Mouse (Mus musculus) cerebellum, postnatal 10 days (tissue): ENCODE results near the gene Nrp1.

ENCODE experiments used
- DNase-seq, 2 experiments: peaks; one replicate each; pipeline ENCODE4 v3.0.0; 2021; ENCODE audit warnings: mixed read lengths in 2 of 2

Gene Nrp1

DNA sequence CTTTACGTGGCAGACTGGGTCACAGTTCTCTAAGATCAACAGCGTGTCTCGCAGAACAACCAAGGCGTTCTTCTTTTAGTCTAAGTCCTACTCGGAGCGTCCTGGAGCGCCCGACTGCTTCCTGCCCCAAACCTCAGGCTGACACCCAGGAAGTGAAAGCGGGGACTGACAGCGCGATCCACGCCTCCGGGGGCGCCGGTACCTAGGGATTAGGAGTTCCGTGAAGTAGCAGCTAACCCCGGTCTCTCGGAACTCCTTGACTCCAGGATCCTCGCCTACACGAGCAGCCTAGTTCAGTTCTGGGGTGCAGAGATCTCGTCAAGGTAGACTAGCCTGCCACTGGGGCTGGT is at the start of gene Nrp1:
TSS of gene Nrp1 (plus strand) at position 199 of the 350 bp plus-strand sequence.
- peak; percentile 47 to 53 for DNase-seq

DNA sequence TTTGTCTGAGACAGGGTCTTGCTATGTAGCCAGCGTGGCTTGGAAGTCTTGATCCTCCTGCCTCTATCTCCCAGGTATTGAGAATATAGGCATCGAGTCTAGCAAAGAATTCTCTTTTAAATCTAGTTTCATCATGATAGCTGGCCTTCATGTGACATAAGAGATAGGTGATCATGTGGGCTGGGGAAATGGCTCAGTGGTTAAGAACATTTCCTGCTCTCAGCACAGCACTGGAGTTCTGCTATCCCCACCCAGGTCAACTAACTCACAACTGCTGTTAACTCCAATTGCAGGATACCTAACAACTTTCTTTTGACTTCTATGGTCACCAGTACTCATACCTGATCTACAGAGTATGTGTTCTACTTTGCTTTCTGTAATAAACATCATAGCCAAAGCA is 37.6 kb upstream of the Nrp1 start:
- no peak for DNase-seq

GRCm38 (mm10) chr8:128327281-128327680 is 31.1 kb upstream of the Nrp1 start:
- DNase-seq, result no peak

GRCm38 (mm10) chr8:128327922-128328321 is 30.5 kb upstream of the Nrp1 start:
- no peak for DNase-seq

- no peak for DNase-seq
These were observed 28.9 kb upstream of the Nrp1 start for GRCm38 (mm10) chr8:128329502-128329901.

DNA sequence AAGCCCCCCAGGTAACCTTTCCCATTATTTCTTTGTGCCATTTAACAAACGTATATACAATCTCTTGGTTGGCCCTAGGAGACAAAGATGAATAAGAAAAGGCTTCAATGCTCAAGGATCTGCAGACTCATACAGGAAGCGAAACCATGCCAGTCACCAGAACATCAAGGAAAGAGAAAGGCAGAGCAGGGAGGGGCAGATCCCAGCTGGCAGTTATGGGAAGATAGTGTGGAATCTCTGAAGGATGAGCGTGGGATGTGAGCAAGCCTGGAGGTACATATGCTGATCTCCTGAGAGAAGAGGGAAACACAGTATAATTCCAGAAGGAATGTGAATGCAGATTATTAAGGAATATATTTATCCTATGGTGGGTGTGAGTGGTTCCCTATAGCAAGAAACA is 22.4 kb upstream of the Nrp1 start:
- DNase-seq, result no peak

GRCm38 (mm10) chr8:128338951-128339350 is 19.5 kb upstream of the Nrp1 start:
- DNase-seq, result no peak

DNA sequence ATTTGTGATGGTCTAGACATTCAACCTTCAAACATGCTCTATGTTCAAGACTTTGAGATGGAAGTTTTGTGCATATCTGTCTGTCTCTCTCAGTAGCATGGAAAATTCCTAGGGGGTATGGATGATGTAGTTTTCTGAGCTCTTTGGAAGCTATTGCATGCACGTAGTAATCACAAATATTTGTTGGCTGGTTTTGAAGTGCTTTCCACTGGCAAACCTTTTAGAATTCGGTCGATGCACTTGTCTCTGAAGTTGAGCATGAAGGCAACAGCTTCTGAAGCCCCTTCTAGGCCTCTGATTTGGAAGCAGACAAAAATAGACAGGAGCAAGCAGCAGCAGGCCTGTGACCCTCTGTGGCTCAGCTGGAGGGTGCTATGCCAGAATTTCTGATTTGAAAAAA is 18.9 kb upstream of the Nrp1 start:
- no peak for DNase-seq

- DNase-seq, result peak in 1 of 2 experiments; percentile 28
These were observed 8.0 kb upstream of the Nrp1 start for GRCm38 (mm10) chr8:128350405-128350804.

GRCm38 (mm10) chr8:128351211-128351610 is 7.2 kb upstream of the Nrp1 start:
- no peak for DNase-seq

- DNase-seq, result peak in 1 of 2 experiments; percentile 10
These were observed 5.6 kb upstream of the Nrp1 start for GRCm38 (mm10) chr8:128352821-128353220.

- peak; percentile 22 to 25 for DNase-seq
These were observed 4.4 kb upstream of the Nrp1 start for GRCm38 (mm10) chr8:128353999-128354398.

- no peak for DNase-seq
These were observed 3.3 kb upstream of the Nrp1 start for GRCm38 (mm10) chr8:128355091-128355490.

- DNase-seq, result peak in 1 of 2 experiments; percentile 10
These were observed 2.2 kb upstream of the Nrp1 start for GRCm38 (mm10) chr8:128356170-128356569.

GRCm38 (mm10) chr8:128356796-128357539 is 1.4 kb upstream of the Nrp1 start:
- peak; percentile 82 to 87 for DNase-seq

DNA sequence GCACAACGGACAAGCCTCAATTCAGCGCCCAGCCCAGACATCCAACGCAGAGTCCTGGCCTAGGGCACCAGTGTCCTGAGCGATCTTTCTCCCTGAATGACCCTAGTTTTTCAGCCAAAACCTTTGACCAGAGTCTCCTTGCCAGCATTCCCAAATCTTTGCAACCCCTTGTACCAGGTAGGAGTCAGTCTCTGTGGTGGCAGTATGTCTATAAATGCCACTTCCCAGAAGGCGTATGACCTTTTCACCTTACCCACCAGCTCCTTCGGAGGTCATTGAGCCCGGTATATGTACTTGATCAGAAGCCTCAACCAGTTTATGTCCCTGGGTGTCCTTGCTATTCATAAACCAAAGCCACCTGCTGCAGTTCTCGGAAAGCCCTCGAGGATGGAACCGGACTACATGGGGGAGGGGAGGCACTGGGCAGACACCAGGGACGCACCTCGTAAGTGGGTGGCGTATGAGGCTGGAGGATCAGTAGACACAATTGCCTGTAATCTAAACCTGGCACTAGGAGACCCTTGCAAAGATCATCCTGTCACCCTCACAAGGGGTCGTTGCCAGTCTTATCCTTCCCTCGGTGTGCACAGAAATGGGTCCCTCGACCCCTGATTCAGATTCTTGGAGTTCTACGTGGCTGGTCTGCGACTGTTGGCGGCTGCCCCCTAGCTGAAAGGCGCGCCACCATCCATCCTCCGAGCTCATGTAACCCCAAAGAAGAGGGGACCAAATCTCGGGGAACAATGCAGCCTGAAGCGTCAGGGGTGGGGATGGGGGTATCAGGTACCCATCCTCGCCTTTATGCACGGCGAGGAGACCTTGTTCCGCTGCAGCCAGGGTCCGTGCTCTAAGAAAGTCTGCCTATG is 631 bp upstream of the Nrp1 start:
- peak; percentile 77 to 79 for DNase-seq

- DNase-seq, result peak; percentile 68 to 74
These were observed 534 bp downstream of the Nrp1 start for GRCm38 (mm10) chr8:128358756-128359520.

DNA sequence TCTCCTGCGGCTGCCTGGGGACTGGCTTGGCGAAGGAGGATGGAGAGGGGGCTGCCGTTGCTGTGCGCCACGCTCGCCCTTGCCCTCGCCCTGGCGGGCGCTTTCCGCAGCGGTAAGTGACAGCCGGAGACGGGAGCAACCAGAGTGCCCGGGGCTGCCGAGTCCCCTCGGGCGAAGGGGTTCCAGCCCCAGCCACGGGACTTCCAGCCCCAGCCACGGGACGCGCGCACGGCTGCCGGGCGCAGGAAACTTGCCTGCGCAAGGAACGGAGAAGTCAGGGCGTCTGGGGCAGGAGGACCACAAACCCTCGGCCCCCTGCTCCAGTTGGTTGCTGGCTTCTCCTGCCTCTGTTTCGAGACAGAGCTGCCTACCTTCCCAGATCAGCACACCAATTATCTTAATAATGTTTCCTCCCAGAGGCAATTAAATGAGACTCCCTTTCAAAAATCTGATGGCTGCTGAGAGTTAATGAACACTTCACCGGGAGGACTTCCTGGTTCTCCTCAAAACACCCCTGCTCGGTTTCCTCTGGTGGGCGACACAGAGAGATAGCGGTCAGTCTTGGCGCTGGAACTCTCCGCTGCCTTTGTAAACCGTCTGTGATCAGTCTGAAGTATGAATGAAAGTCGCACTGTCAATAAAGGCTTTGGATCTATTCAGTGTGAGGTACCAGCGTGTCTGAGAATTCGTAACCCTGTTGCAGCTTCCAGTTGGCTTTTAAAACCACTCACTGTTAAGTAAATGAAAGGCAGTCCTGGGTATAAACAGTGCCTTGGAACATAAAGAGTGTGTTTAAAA is 1.3 kb downstream of the Nrp1 start:
- DNase-seq, result peak; percentile 49 to 67

DNA sequence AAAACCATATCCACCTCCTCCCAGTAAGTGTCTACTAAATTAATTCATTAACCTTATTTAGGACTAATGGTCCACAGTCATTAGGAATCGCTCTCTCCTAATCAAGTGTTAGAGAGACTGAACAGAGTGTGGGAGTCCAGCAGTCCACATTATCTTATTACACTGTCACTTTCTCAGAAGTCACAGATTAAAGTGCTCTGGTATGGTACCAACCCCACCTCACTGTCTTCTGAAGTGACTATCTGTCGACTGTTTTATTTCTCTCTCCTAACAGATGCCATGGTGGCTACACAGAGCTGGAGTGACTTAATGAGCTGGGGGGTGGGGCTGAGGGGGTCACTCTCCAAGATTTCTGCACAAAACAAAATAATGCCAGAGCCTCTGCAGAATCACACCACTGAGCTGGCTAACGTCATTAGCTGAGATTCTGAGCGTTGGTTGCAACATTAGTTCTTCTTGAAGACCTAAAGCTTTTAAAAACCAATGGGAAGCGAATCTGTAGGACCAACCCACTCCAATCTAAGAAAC is 3.0 kb downstream of the Nrp1 start:
- no peak for DNase-seq

- peak; percentile 89 to 93 for DNase-seq
These were observed 4.7 kb downstream of the Nrp1 start for GRCm38 (mm10) chr8:128362940-128363595.

DNA sequence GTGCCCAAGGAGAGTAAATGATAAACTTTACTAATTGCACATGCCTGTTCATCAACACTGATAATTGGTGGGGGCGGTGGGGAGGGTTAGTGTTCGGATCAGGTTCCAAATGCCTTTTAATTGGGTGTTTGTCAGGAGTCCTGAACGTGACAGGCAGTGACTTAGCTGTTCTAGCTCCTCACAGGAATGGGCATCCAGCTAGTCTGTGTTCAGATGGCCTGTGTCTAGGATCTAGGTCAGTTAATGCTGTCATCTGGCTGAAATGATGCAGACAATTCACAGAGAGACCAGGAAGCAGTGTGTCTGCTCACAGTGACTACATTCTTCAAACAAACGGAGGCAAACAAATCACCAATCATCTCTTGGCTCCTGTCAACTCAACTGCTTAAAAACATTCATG is 12.1 kb downstream of the Nrp1 start:
- DNase-seq, result no peak

- DNase-seq, result no peak
These were observed 12.6 kb downstream of the Nrp1 start for GRCm38 (mm10) chr8:128371026-128371425.
